Mouse (Mus musculus) heart, adult 11 months (tissue): ENCODE results near the gene Ptpn7.
"Not testable (repeated sequence)": the region's sequence is repeated elsewhere in the genome, so short reads cannot be mapped to it uniquely, and the experiment has no call there.

Experiments used
- DNase-seq: peaks from one replicate; pipeline ENCODE4 v3.0.0; 2022

Ptpn7 gene

GRCm38 (mm10) chr1:135188197-135188596, 55.7 kb downstream of the Ptpn7 start:
- peak; percentile 93 for DNase-seq

- no peak for DNase-seq
These were observed 56.7 kb downstream of the Ptpn7 start for GRCm38 (mm10) chr1:135189186-135189585.

- not testable (repeated sequence) for DNase-seq
These were observed 61.8 kb downstream of the Ptpn7 start for GRCm38 (mm10) chr1:135194335-135194734.
